Mouse (Mus musculus): ENCODE measurements around the gene Gm45234. TPM values are rescaled to one million over a fixed set of nuclear protein-coding genes. Genes with fewer than 3 reads are reported as not detected.

The Gm45234 gene
- polyA plus RNA-seq, 1 experiment from 2014 or later, result not detected

- H3K4me3 ChIP-seq (ENCODE audit: low read depth, low read length), result peak within 1 kb of the TSS; percentile 47
- H3K9me3 ChIP-seq (ENCODE audit: control insufficient read depth, low read length), result no peaks in the 10 kb centered on the region
- H3K36me3 ChIP-seq (ENCODE audit: control insufficient read depth, insufficient read depth, low read length), result no peaks in the 10 kb centered on the region
- H3K27me3 ChIP-seq (ENCODE audit: control insufficient read depth, insufficient read depth, low read length), result no peaks in the 10 kb centered on the region; the same call in 1 of the 2 replicates
- H3K27ac ChIP-seq (ENCODE audit: low read depth, low read length), result peak within 1 kb of the TSS; percentile 64
- H3K9ac ChIP-seq (replicated peaks; ENCODE audit: low read depth, low read length), result peak within 1 kb of the TSS; percentile 57
- peaks cover 9% of the 10 kb centered on the region for H3K4me1 ChIP-seq (ENCODE audit: control insufficient read depth, insufficient read depth, low read length)
- peak within 1 kb of the TSS; percentile 71 for H3K4me2 ChIP-seq (ENCODE audit: low read depth, low read length)
- WGBS, result 2% methylated on average over 53 of the region's 54 CpGs
- ATAC-seq (ENCODE audit: low read depth), result peak; percentile 90
These were observed 13.4 kb upstream of the Gm45234 start, which contains the start of gene Eno2 for GRCm38 (mm10) chr6:124769101-124769765. Eno2 (minus strand) TSS chr6:124769673.

- peak overlapping the region; percentile 47 for H3K4me3 ChIP-seq (ENCODE audit: low read depth, low read length)
- H3K27me3 ChIP-seq (ENCODE audit: control insufficient read depth, insufficient read depth, low read length), result no peaks in the 10 kb centered on the region; the same call in 1 of the 2 replicates
- WGBS, result 5% methylated on average over 9 of the region's 9 CpGs
- H3K4me1 ChIP-seq (ENCODE audit: control insufficient read depth, insufficient read depth, low read length), result peaks cover 9% of the 10 kb centered on the region
- H3K4me2 ChIP-seq (ENCODE audit: low read depth, low read length), result peak overlapping the region; percentile 71
- no peaks in the 10 kb centered on the region for H3K9me3 ChIP-seq (ENCODE audit: control insufficient read depth, low read length)
- peak overlapping the region; percentile 57; the same call in 1 of the 2 replicates for H3K9ac ChIP-seq (replicated peaks; ENCODE audit: low read depth, low read length)
- peak; percentile 3; the same call in 1 of the 2 replicates for ATAC-seq (ENCODE audit: low read depth)
- H3K36me3 ChIP-seq (ENCODE audit: control insufficient read depth, insufficient read depth, low read length), result no peaks in the 10 kb centered on the region
- peak overlapping the region; percentile 64; the same call in 1 of the 2 replicates for H3K27ac ChIP-seq (ENCODE audit: low read depth, low read length)
These were observed 12.9 kb upstream of the Gm45234 start for GRCm38 (mm10) chr6:124768704-124769044.

DNA sequence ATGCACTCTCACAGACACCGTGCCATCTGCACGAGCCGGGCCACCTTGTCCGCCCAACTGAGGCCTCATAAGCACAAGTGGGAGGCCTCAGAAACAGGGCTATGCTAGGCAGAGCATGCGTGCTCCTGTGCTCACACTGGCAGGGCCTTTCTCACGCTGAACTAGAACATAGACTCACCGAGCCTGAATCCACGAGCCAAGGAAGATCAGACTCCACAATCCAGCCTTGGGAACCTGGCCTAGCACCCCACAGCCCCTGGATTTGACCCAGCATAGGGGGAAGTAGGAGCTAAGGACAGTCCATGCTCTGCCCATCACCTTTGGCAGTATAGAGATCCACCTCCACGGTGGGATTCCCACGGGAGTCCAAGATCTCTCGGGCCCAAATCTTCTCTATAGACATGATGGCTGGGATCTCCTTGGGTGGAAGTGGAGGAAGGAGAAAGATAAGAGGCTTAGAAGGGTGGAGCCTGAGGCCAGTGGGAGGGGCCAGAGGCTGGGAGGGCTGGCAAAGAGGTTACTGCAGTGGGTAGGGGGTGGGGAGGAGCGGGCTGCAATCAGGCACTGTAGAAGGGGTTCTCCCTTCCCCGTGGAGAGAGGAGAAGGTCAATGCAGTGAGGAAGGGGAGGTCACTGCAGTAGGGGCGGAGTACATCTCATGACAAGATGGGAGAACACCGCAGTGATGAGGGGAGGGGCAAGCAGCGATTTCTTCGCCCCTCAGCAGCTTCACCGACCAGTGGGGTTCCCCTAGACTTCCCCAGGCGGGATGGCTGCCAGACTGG, 12.3 kb upstream of the Gm45234 start:
- WGBS, result 28% methylated on average over 19 of the region's 19 CpGs
- no peaks in the 10 kb centered on the region for H3K36me3 ChIP-seq (ENCODE audit: control insufficient read depth, insufficient read depth, low read length)
- peak overlapping the region; percentile 71 for H3K4me2 ChIP-seq (ENCODE audit: low read depth, low read length)
- H3K27ac ChIP-seq (ENCODE audit: low read depth, low read length), result no peak overlapping the region
- H3K4me3 ChIP-seq (ENCODE audit: low read depth, low read length), result peak overlapping the region; percentile 47
- no peaks in the 10 kb centered on the region for H3K9me3 ChIP-seq (ENCODE audit: control insufficient read depth, low read length)
- no peaks in the 10 kb centered on the region; the same call in 1 of the 2 replicates for H3K27me3 ChIP-seq (ENCODE audit: control insufficient read depth, insufficient read depth, low read length)
- H3K4me1 ChIP-seq (ENCODE audit: control insufficient read depth, insufficient read depth, low read length), result peaks cover 9% of the 10 kb centered on the region
- peak overlapping the region; percentile 57; the same call in 1 of the 2 replicates for H3K9ac ChIP-seq (replicated peaks; ENCODE audit: low read depth, low read length)
- ATAC-seq (ENCODE audit: low read depth), result peak; percentile 39

DNA sequence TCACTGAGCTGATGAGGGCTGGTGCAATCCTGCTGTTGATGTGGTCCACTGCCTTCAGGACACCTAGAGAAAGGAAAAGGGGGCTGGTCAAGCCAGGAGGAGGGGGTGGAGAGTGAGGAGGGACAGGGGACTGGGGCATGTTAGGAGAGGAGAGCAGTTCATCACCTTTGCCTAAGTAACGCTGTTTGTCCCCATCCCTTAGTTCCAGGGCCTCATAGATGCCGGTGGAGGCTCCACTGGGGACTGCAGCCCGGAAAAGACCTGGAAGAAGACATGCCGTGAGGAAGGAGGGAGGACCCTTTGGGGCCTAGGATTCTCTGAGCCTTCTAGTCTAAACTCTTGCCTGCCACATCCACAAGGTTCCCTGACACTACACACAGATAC, 11.7 kb upstream of the Gm45234 start:
- no peak overlapping the region for H3K27ac ChIP-seq (ENCODE audit: low read depth, low read length)
- H3K36me3 ChIP-seq (ENCODE audit: control insufficient read depth, insufficient read depth, low read length), result no peaks in the 10 kb centered on the region
- H3K4me2 ChIP-seq (ENCODE audit: low read depth, low read length), result peak overlapping the region; percentile 71; the same call in 1 of the 2 replicates
- peaks cover 9% of the 10 kb centered on the region for H3K4me1 ChIP-seq (ENCODE audit: control insufficient read depth, insufficient read depth, low read length)
- 50% methylated on average over 4 of the region's 4 CpGs for WGBS
- H3K27me3 ChIP-seq (ENCODE audit: control insufficient read depth, insufficient read depth, low read length), result no peaks in the 10 kb centered on the region; the same call in 1 of the 2 replicates
- H3K4me3 ChIP-seq (ENCODE audit: low read depth, low read length), result peak overlapping the region; percentile 47; the same call in 1 of the 2 replicates
- no peak for ATAC-seq (ENCODE audit: low read depth)
- H3K9me3 ChIP-seq (ENCODE audit: control insufficient read depth, low read length), result no peaks in the 10 kb centered on the region
- no peak overlapping the region for H3K9ac ChIP-seq (replicated peaks; ENCODE audit: low read depth, low read length)

DNA sequence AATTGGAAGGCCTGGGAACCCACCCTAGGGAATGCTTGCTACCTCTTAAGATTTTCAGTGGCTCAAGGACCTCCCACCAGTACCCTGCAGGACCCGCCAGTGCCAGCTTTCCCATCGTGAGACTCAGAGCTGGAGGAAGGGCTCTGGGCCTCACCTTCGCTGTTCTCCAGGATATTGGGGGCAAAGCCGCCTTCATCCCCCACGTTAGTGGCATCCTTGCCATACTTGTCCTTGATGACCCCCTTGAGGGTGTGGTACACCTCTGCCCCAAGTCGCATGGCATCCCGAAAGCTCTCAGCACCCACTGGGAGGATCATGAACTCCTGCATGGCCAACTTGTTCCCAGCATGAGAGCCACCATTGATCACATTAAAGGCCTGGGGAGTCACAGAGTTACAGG, 10.1 kb upstream of the Gm45234 start:
- no peak for ATAC-seq (ENCODE audit: low read depth)
- Histone ChIP-seq H3K4me3 (ENCODE audit: low read depth, low read length) (no peak overlapping the region), H3K27ac (ENCODE audit: low read depth, low read length) (no peak overlapping the region), H3K36me3 (ENCODE audit: control insufficient read depth, insufficient read depth, low read length) (no peaks in the 10 kb centered on the region), H3K9ac (replicated peaks; ENCODE audit: low read depth, low read length) (no peak overlapping the region), H3K4me1 (ENCODE audit: control insufficient read depth, insufficient read depth, low read length) (peaks cover 9% of the 10 kb centered on the region), H3K4me2 (ENCODE audit: low read depth, low read length) (no peak overlapping the region), H3K27me3 (ENCODE audit: control insufficient read depth, insufficient read depth, low read length) (no peaks in the 10 kb centered on the region; the same call in 1 of the 2 replicates), H3K9me3 (ENCODE audit: control insufficient read depth, low read length) (no peaks in the 10 kb centered on the region)
- 85% methylated on average over 7 of the region's 7 CpGs for WGBS

GRCm38 (mm10) chr6:124759259-124759658, 3.4 kb upstream of the Gm45234 start:
- Histone ChIP-seq H3K4me3 (ENCODE audit: low read depth, low read length) (no peak overlapping the region), H3K4me2 (ENCODE audit: low read depth, low read length) (no peak overlapping the region), H3K27me3 (ENCODE audit: control insufficient read depth, insufficient read depth, low read length) (no peaks in the 10 kb centered on the region), H3K9me3 (ENCODE audit: control insufficient read depth, low read length) (no peaks in the 10 kb centered on the region), H3K27ac (ENCODE audit: low read depth, low read length) (no peak overlapping the region), H3K9ac (replicated peaks; ENCODE audit: low read depth, low read length) (no peak overlapping the region), H3K4me1 (ENCODE audit: control insufficient read depth, insufficient read depth, low read length) (peaks cover 33% of the 10 kb centered on the region; the same call in 1 of the 2 replicates), H3K36me3 (ENCODE audit: control insufficient read depth, insufficient read depth, low read length) (no peaks in the 10 kb centered on the region)
- no peak for ATAC-seq (ENCODE audit: low read depth)
- 1% methylated on average over 5 of the region's 5 CpGs for WGBS

DNA sequence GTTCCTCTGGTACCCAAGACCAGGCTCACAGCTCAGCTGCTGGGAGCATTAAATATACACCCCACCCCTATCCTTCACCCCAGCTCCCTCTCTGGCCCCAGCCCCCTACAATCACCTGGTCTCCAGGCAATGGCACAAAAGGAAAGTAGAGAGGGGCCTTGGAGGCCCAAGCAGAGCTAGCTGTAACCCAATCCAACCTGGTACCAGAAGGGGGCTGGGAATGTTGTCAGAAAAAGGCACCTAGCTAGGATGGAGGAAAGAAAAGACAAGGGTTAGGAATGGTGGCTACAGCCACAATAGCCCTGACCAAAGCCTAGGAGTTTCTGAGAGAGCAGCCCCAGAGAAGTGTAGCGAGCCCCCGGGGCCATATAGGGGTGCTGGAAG, 3.0 kb upstream of the Gm45234 start:
- no peak overlapping the region for H3K4me3 ChIP-seq (ENCODE audit: low read depth, low read length)
- no peaks in the 10 kb centered on the region for H3K9me3 ChIP-seq (ENCODE audit: control insufficient read depth, low read length)
- peak overlapping the region; percentile 63; the same call in 1 of the 2 replicates for H3K4me2 ChIP-seq (ENCODE audit: low read depth, low read length)
- peak overlapping the region; percentile 53 for H3K27ac ChIP-seq (ENCODE audit: low read depth, low read length)
- H3K9ac ChIP-seq (replicated peaks; ENCODE audit: low read depth, low read length), result no peak overlapping the region
- WGBS, result 58% methylated on average over 2 of the region's 2 CpGs
- no peak for ATAC-seq (ENCODE audit: low read depth)
- peaks cover 37% of the 10 kb centered on the region; the same call in 1 of the 2 replicates for H3K4me1 ChIP-seq (ENCODE audit: control insufficient read depth, insufficient read depth, low read length)
- H3K27me3 ChIP-seq (ENCODE audit: control insufficient read depth, insufficient read depth, low read length), result no peaks in the 10 kb centered on the region
- no peaks in the 10 kb centered on the region for H3K36me3 ChIP-seq (ENCODE audit: control insufficient read depth, insufficient read depth, low read length)

- H3K36me3 ChIP-seq (ENCODE audit: control insufficient read depth, insufficient read depth, low read length), result no peaks in the 10 kb centered on the region
- H3K9ac ChIP-seq (replicated peaks; ENCODE audit: low read depth, low read length), result no peak overlapping the region
- ATAC-seq (ENCODE audit: low read depth), result peak; percentile 18
- no peaks in the 10 kb centered on the region for H3K9me3 ChIP-seq (ENCODE audit: control insufficient read depth, low read length)
- 28% methylated on average over 5 of the region's 5 CpGs for WGBS
- peak overlapping the region; percentile 63 for H3K4me2 ChIP-seq (ENCODE audit: low read depth, low read length)
- peaks cover 44% of the 10 kb centered on the region; the same call in 1 of the 2 replicates for H3K4me1 ChIP-seq (ENCODE audit: control insufficient read depth, insufficient read depth, low read length)
- no peaks in the 10 kb centered on the region for H3K27me3 ChIP-seq (ENCODE audit: control insufficient read depth, insufficient read depth, low read length)
- H3K4me3 ChIP-seq (ENCODE audit: low read depth, low read length), result peak overlapping the region; percentile 74; the same call in 1 of the 2 replicates
- peak overlapping the region; percentile 96 for H3K27ac ChIP-seq (ENCODE audit: low read depth, low read length)
These were observed 2.4 kb upstream of the Gm45234 start for GRCm38 (mm10) chr6:124757909-124758848.

All from neural tube, embryonic 14.5 days (tissue).